ENCODE assay signal across 8 mouse cellular contexts in the genomic region with DNA sequence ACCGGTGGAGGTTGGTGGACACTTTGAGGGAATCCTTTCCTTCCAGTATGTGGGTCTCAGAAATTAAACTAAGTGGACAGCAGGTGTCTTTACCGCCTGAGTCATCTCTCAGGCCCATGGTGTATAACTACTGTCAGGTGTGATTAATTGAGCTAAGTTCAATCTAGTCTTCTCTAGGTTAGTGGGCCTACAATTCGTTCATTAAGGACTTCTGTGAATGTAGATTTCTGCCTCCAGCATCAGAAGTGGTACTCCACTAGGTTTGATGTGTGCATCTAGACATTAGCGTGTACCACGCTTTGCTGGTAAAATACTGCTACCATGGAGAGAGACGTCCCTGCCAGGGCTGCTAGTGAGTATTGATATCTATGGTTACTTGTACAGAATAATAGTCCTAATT. TPM values are rescaled to one million over a fixed set of nuclear protein-coding genes. Genes with fewer than 3 reads are reported as not detected.
A peak's percentile ranks its signal among the peaks of the same experiment; 100 is the strongest.
DNase-seq lines count a peak whose midpoint lies in the region; ATAC-seq lines count a peak whose summit lies in the region.

No protein-coding gene starts in this region.

- H3K9ac ChIP-seq in liver, embryonic 11.5 days (ENCODE audit: low read depth, low read length), result peak overlapping the region; percentile 83

- H3K4me2 ChIP-seq in liver, embryonic 11.5 days, result peak overlapping the region; percentile 79

- peak; percentile 26 for DNase-seq in embryo, embryonic 10.5 days (ENCODE audit: low spot score)
- DNase-seq in embryo, embryonic 9.5 days (ENCODE audit: extremely low spot score), result no peak
- peak; percentile 24 for DNase-seq in 3T3-L1 (ENCODE audit: low read depth, low spot score)
- no peak for DNase-seq in forebrain, embryonic 10.5 days (ENCODE audit: extremely low spot score, low spot score)
- DNase-seq in liver, embryonic 11.5 days (ENCODE audit: low spot score), result no peak
- no peak for DNase-seq in urinary bladder, postnatal 25 days (ENCODE audit: low spot score)
- DNase-seq in left cerebral cortex, adult 18-20 months (ENCODE audit: low spot score in 2 of 2), result no peak
- no peak for DNase-seq in cerebellum, postnatal 14 days

- H3K36me3 ChIP-seq in forebrain, embryonic 10.5 days (replicated peaks), result peaks cover 23% of the 10 kb centered on the region
- no peaks in the 10 kb centered on the region; the same call in 1 of the 2 replicates for H3K36me3 ChIP-seq in liver, embryonic 11.5 days (ENCODE audit: control insufficient read depth, insufficient read depth, low read length)

- 64% methylated on average over 6 of the region's 6 CpGs for WGBS in forebrain, embryonic 10.5 days
- 47% methylated on average over 6 of the region's 6 CpGs for WGBS in liver, embryonic 11.5 days

- peak overlapping the region; percentile 74 for H3K4me3 ChIP-seq in forebrain, embryonic 10.5 days
- H3K4me3 ChIP-seq in liver, embryonic 11.5 days (ENCODE audit: low read depth, low read length), result peak overlapping the region; percentile 73

- H3K9me3 ChIP-seq in forebrain, embryonic 10.5 days, result no peaks in the 10 kb centered on the region
- H3K9me3 ChIP-seq in liver, embryonic 11.5 days (ENCODE audit: control insufficient read depth, low read length), result no peaks in the 10 kb centered on the region

- no peak for ATAC-seq in liver, embryonic 11.5 days (replicated peaks; ENCODE audit: low FRiP score)

- H3K27me3 ChIP-seq in forebrain, embryonic 10.5 days (ENCODE audit: poor library complexity, severe bottlenecking), result no peaks in the 10 kb centered on the region
- H3K27me3 ChIP-seq in liver, embryonic 11.5 days (replicated peaks; ENCODE audit: control insufficient read depth, insufficient read depth, low read length), result no peaks in the 10 kb centered on the region

- H3K27ac ChIP-seq in forebrain, embryonic 10.5 days, result peak overlapping the region; percentile 93; the same call in 1 of the 2 replicates
- H3K27ac ChIP-seq in liver, embryonic 11.5 days (ENCODE audit: low read depth, low read length), result no peak overlapping the region

- H3K4me1 ChIP-seq in forebrain, embryonic 10.5 days, result peaks cover 16% of the 10 kb centered on the region
- peaks cover 3% of the 10 kb centered on the region for H3K4me1 ChIP-seq in liver, embryonic 11.5 days (replicated peaks; ENCODE audit: control insufficient read depth, insufficient read depth, low read length)

RNA-seq across cellular contexts. Expression of a gene that starts 1.0 kb away (rescaled TPM):
- 37.7 and 39.9 TPM in 2 replicates for polyA plus RNA-seq in forebrain, embryonic 10.5 days (2016; fragmentation: Nextera tagmentation; extraction: Ambion mirVana)
- polyA plus RNA-seq in liver, embryonic 11.5 days (2014; fragmentation: Nextera tagmentation; extraction: Ambion mirVana), result 39.4 and 44.6 TPM in 2 replicates
- 10 to 100 TPM; 11.4 to 12.0 TPM for total RNA-seq in left cerebral cortex, adult 18-20 months (2021)

Comparison
In these comparisons a context has a peak if more than half of its experiments do, and no peak if none do; other contexts are left out.
1. DNase-seq: peak in embryo, embryonic 10.5 days (single experiment) and 3T3-L1 (single experiment); none in embryo, embryonic 9.5 days (single experiment), forebrain, embryonic 10.5 days (single experiment), liver, embryonic 11.5 days (single experiment), urinary bladder, postnatal 25 days (single experiment), left cerebral cortex, adult 18-20 months (0 of 2) and cerebellum, postnatal 14 days (0 of 2).